Mouse (Mus musculus) bone marrow macrophage, adult 2 months (primary cell): ENCODE results near the gene Fam193a. TPM values are rescaled to one million over a fixed set of nuclear protein-coding genes. Genes with fewer than 3 reads are reported as not detected.

ENCODE experiments used
- H3K27ac ChIP-seq: 2 replicates; pipeline ENCODE4 v1.5.1; 2012; ENCODE audit warnings: low read depth, low read length; ENCODE audit not compliant: insufficient read depth
- H3K4me1 ChIP-seq: 2 replicates; pipeline ENCODE4 v1.6.1; 2012; ENCODE audit warnings: low read length; ENCODE audit not compliant: control insufficient read depth, insufficient read depth
- H3K4me3 ChIP-seq: 2 replicates; pipeline ENCODE4 v1.5.1; 2012; ENCODE audit warnings: mild to moderate bottlenecking, low read length, moderate library complexity; ENCODE audit not compliant: insufficient read depth
- CTCF ChIP-seq: IDR thresholded peaks from 2 replicates; pipeline ENCODE4 v1.5.1; 2012; ENCODE audit warnings: low read depth, mild to moderate bottlenecking, low read length, moderate library complexity
- POLR2A ChIP-seq: IDR thresholded peaks from 2 replicates; pipeline ENCODE4 v1.6.1; 2012; ENCODE audit warnings: mild to moderate bottlenecking, low read depth, low read length, borderline replicate concordance
- polyA plus RNA-seq: library from polyadenylated mRNA; stranded (reverse); fragments of >200 nt; gene quantifications from 2 replicates; pipeline ENCODE4 v1.2.4, GENCODE M21; 2012; ENCODE audit not compliant: missing spikeins, insufficient read depth, insufficient read length

Fam193a gene
- polyA plus RNA-seq, 1 experiment = 21.9 TPM

GRCm38 (mm10) chr5:34372541-34372940, 2.8 kb downstream of the Fam193a start:
- Histone ChIP-seq H3K27ac (no peak overlapping the region), H3K4me3 (no peak overlapping the region), H3K4me1 (peaks cover 22% of the 10 kb centered on the region)
- TF ChIP-seq POLR2A = no peak
- no peak for TF ChIP-seq CTCF

- TF ChIP-seq CTCF = no peak
- no peak for TF ChIP-seq POLR2A
- H3K27ac ChIP-seq = no peak overlapping the region
- H3K4me1 ChIP-seq = peaks cover 9% of the 10 kb centered on the region
- H3K4me3 ChIP-seq = no peak overlapping the region
Observed at GRCm38 (mm10) chr5:34378787-34379186, 9.1 kb downstream of the Fam193a start.

- no peak overlapping the region for H3K27ac ChIP-seq
- no peak overlapping the region for H3K4me3 ChIP-seq
- TF ChIP-seq POLR2A (no peak), CTCF (no peak)
- H3K4me1 ChIP-seq = peaks cover 6% of the 10 kb centered on the region; the same call in 1 of the 2 replicates
Observed at GRCm38 (mm10) chr5:34381700-34382099, 12.0 kb downstream of the Fam193a start.

DNA sequence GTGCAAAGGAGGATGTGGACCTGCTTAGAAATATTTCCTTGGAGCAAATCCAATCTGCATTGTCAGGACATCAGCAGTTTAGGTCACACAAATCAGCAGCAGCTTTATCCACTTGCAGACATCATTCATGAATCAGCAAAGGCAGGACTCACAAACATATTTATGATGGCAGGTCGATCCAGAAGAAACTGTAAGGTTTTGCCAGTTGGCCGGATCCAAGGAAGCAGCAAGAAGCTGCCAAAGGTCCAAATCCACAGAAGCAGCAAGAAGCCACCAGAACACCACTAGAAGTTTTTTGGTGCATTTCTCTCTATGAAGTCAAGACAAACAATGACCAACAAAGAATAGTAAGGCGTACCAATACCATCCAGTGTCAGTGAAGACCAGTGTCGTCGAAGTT, 15.9 kb downstream of the Fam193a start:
- no peak for TF ChIP-seq POLR2A
- TF ChIP-seq CTCF = no peak
- H3K27ac ChIP-seq = no peak overlapping the region

GRCm38 (mm10) chr5:34386744-34387143, 17.0 kb downstream of the Fam193a start:
- Histone ChIP-seq H3K4me3 (no peak overlapping the region), H3K27ac (no peak overlapping the region), H3K4me1 (no peaks in the 10 kb centered on the region; the same call in 1 of the 2 replicates)
- no peak for TF ChIP-seq POLR2A
- no peak for TF ChIP-seq CTCF

More for the DNA sequence above, 15.9 kb downstream of the Fam193a start:
- Histone ChIP-seq H3K4me3 (no peak overlapping the region), H3K4me1 (no peaks in the 10 kb centered on the region; the same call in 1 of the 2 replicates)

GRCm38 (mm10) chr5:34393251-34393650, 23.5 kb downstream of the Fam193a start:
- TF ChIP-seq CTCF (no peak), POLR2A (no peak)
- H3K4me1 ChIP-seq = peaks cover 16% of the 10 kb centered on the region
- no peak overlapping the region for H3K27ac ChIP-seq
- no peak overlapping the region for H3K4me3 ChIP-seq

- Histone ChIP-seq H3K4me3 (no peak overlapping the region), H3K4me1 (peaks cover 21% of the 10 kb centered on the region), H3K27ac (no peak overlapping the region)
- TF ChIP-seq POLR2A = no peak
- TF ChIP-seq CTCF = no peak
Observed at GRCm38 (mm10) chr5:34395347-34395746, 25.6 kb downstream of the Fam193a start.

- Histone ChIP-seq H3K27ac (no peak overlapping the region), H3K4me3 (no peak overlapping the region), H3K4me1 (peaks cover 21% of the 10 kb centered on the region)
- TF ChIP-seq POLR2A = no peak
- TF ChIP-seq CTCF = no peak
Observed at GRCm38 (mm10) chr5:34395850-34396540, 26.3 kb downstream of the Fam193a start.

DNA sequence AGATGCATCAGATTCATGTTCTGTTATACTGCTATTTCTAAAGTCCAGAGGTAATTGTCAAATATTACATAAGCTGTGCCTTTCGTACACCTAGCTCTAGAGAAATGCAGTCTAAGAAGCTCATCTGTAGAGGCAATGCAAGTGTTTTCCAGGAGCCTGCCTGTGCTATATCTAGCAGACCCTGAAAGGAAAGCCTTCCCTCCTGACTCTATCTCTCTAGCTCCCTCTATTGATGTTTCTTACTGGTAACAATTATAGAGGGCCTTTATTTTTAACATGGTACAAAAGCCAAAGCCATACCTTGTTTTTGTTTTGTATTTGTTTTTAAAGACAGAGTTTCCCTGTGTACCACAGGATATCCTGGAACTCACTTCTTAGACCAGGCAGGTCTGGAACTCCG, 28.1 kb downstream of the Fam193a start:
- TF ChIP-seq CTCF (no peak), POLR2A (no peak)
- Histone ChIP-seq H3K4me3 (no peak overlapping the region), H3K4me1 (peaks cover 22% of the 10 kb centered on the region), H3K27ac (no peak overlapping the region)

- no peak overlapping the region for H3K27ac ChIP-seq
- no peak overlapping the region for H3K4me3 ChIP-seq
- peaks cover 22% of the 10 kb centered on the region for H3K4me1 ChIP-seq
- TF ChIP-seq POLR2A (no peak), CTCF (no peak)
Observed at GRCm38 (mm10) chr5:34398326-34398725, 28.6 kb downstream of the Fam193a start.

DNA sequence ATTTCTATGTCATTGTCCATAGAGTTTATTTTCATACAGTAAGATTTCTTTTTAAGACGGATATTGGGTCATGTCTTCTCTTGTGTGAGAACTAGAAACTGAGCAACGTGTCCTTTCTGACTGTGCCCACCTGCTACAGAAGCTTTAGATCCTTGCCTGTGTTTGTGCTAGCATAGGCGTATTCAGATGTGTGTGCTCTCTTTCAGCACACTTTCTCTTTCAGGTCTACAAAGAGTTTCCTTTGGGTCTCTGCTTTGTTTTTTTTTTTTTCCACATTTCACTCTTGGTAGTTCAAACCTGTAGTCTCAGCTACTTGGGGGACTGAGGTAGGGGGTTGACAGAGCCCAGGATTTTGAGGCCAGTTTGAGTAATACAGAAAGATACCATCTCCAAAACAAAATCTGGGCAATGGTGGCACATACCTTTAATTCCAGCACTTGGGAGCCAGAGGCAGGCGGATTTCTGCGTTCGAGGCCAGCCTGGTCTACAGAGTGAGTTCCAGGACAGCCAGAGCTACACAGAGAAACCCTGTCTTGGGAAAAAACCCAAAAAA, 37.7 kb downstream of the Fam193a start:
- Histone ChIP-seq H3K4me1 (peaks cover 36% of the 10 kb centered on the region), H3K4me3 (no peak overlapping the region), H3K27ac (no peak overlapping the region)
- TF ChIP-seq POLR2A = no peak
- TF ChIP-seq CTCF = no peak
